Mouse (Mus musculus) spleen, adult 2 months (tissue): ENCODE measurements at regions not wholly inside any gene's neighbourhood (a gene's known extent, or its start where the extent isn't known, plus 50 kb on each side); places are given as distances from the start of the nearest gene placed in this dataset.

Experiments used
- DNase-seq, 2 experiments: peaks; one replicate each; pipeline versions ENCODE4 v3.0.0 to v3.0.0-alpha.2; 2012 to 2021; ENCODE audit warnings: low spot score in 2 of 2, low read depth in 1 of 2
- H3K27ac ChIP-seq: fragments of 200-500 bp; 2 replicates; pipeline ENCODE4 v1.5.1; 2012; ENCODE audit warnings: low read length, inconsistent platforms; ENCODE audit not compliant: insufficient read depth
- H3K27me3 ChIP-seq: fragments of 200-500 bp; 2 replicates; pipeline ENCODE4 v1.6.1; 2012; ENCODE audit warnings: mild to moderate bottlenecking, moderate library complexity, low read length, inconsistent platforms; ENCODE audit not compliant: control insufficient read depth, insufficient read depth
- H3K36me3 ChIP-seq: fragments of 200-500 bp; 2 replicates; pipeline ENCODE4 v1.6.1; 2012; ENCODE audit warnings: mild to moderate bottlenecking, low read length, inconsistent platforms; ENCODE audit not compliant: control insufficient read depth, insufficient read depth
- H3K4me1 ChIP-seq: fragments of 200-500 bp; 2 replicates; pipeline ENCODE4 v1.6.1; 2011; ENCODE audit warnings: inconsistent platforms; ENCODE audit not compliant: control insufficient read depth, insufficient read depth, insufficient read length
- H3K4me3 ChIP-seq: fragments of 200-500 bp; 2 replicates; pipeline ENCODE4 v1.5.1; 2011; ENCODE audit warnings: mild to moderate bottlenecking, inconsistent platforms; ENCODE audit not compliant: insufficient read depth, insufficient read length; ENCODE audit errors: extremely low read depth
- CTCF ChIP-seq: fragments of 200-500 bp; IDR thresholded peaks from 2 replicates; pipeline ENCODE4 v1.5.1; 2011; ENCODE audit warnings: mild to moderate bottlenecking, inconsistent platforms; ENCODE audit not compliant: insufficient read depth, insufficient read length, insufficient replicate concordance; ENCODE audit errors: extremely low read depth
- POLR2A ChIP-seq: fragments of 200-500 bp; IDR thresholded peaks from 2 replicates; pipeline ENCODE4 v1.6.1; 2011; ENCODE audit warnings: low read depth, low read length, inconsistent platforms
- WGBS: fragments of 180-500 bp; shearing (Covaris S2); methylation state at CpG from one replicate; pipeline ENCODE4 v1.1.7; 2018; 5-methylcytosine and 5-hydroxymethylcytosine counted together

GRCm38 (mm10) chr6:94814711-94815110 lies 114.8 kb upstream of the Lrig1 start:
- H3K36me3 ChIP-seq: no peaks in the 10 kb centered on the region
- H3K4me3 ChIP-seq: no peak overlapping the region
- TF ChIP-seq CTCF (no peak), POLR2A (no peak)
- no peak for DNase-seq
- H3K27me3 ChIP-seq: no peaks in the 10 kb centered on the region
- H3K27ac ChIP-seq: no peak overlapping the region
- no peaks in the 10 kb centered on the region for H3K4me1 ChIP-seq
- whole genome bisulfite sequencing: 76% methylated on average over 3 of the region's 3 CpGs

DNA sequence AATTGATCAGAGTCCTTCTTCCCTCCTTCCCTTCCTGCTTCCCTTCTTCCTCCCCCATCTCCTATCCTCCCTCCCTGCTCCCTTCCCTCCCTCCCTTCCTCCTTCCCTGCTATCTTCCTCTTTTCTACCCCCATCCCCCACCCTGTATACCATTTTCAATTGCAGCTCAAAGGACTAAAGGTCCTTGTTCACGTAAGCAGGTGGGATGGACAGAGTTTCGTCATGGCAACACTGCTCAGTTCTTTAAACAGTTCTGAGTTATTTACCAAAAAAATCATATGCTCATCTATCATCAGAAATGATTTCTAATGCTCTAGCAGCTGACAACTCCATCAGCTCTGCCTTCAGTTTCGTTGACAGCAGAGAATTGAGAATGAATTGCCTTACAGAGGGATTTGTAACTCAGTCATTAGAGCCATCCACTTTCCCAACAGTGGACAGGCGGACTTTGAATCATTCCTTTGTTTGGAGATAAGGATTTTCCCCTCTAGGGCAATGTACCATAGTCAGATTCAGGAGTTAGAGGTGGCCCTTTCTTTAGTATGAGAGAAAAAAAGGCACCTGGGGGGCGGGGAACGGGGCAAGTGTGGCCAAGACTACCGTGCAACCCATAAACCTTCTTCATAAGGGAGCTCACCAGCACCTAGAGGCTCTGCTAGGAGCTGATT lies 113.7 kb upstream of the Lrig1 start:
- TF ChIP-seq POLR2A (no peak), CTCF (no peak)
- H3K27me3 ChIP-seq: no peaks in the 10 kb centered on the region
- H3K27ac ChIP-seq: no peak overlapping the region
- no peak for DNase-seq
- no peaks in the 10 kb centered on the region for H3K4me1 ChIP-seq
- no peak overlapping the region for H3K4me3 ChIP-seq
- 73% methylated on average over 7 of the region's 7 CpGs for whole genome bisulfite sequencing
- H3K36me3 ChIP-seq: no peaks in the 10 kb centered on the region

GRCm38 (mm10) chr6:94811846-94812245 lies 111.9 kb upstream of the Lrig1 start:
- DNase-seq: no peak
- H3K4me1 ChIP-seq: no peaks in the 10 kb centered on the region
- no peaks in the 10 kb centered on the region for H3K27me3 ChIP-seq
- no peaks in the 10 kb centered on the region for H3K36me3 ChIP-seq
- no peak overlapping the region for H3K4me3 ChIP-seq
- no peak overlapping the region for H3K27ac ChIP-seq
- no peak for TF ChIP-seq POLR2A
- TF ChIP-seq CTCF: no peak
- WGBS: 60% methylated on average over 4 of the region's 4 CpGs

DNA sequence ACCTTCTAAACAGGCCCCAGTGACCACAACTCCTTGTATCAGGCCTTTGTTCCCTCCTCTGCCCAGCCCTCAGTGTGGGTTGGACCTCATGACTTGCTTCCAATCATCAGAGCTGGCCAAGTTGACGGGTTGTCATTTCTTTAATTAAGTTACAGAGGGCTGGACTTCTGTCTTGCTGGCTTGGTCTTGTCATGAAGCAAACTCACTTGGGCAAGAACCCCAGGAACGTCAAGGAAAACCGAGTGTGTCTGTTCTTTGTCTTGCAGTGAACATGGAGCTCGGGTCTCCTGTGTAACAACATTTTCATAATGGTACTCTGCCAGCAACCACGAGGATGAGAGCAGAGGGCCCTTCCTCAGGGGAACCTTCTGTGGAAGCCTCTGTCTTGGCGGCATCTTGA lies 107.3 kb upstream of the Lrig1 start:
- Histone ChIP-seq H3K4me1 (no peaks in the 10 kb centered on the region), H3K4me3 (no peak overlapping the region), H3K36me3 (no peaks in the 10 kb centered on the region), H3K27me3 (no peaks in the 10 kb centered on the region), H3K27ac (no peak overlapping the region)
- TF ChIP-seq CTCF (no peak), POLR2A (no peak)
- DNase-seq: no peak
- WGBS: 85% methylated on average over 6 of the region's 6 CpGs

DNA sequence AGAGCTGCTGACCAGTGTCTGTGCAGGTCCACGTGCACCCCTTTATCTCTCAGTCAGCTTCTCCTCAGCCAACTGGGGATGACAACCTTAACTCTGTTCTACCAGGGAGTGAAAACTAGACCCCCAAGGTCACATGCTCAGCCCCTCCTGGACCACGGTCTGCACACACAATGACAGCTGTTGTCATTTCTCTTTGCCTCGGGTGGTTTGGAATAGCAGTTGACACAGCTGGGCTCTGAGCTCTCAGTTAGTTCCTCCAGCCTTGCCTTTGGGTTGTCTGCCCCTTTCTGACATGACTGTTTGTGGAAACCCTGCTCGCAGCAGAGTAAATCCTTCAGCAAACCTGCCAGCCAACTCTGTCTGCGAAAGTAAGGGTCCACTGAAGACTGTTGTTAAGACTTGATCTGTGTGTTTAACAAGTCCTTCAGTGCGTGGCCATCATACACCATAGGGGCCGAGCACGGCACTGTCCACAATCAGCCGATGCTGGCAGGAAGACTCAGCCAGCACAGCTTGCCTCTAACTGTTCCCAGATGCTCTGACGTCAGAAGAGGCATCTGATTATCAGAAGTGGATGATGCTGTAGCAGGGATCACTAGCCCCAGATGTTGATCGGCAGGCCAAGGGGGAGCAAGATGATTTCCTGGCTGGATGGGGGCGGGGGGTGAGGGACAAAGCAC lies 106.7 kb upstream of the Lrig1 start:
- no peaks in the 10 kb centered on the region for H3K36me3 ChIP-seq
- no peaks in the 10 kb centered on the region for H3K27me3 ChIP-seq
- H3K27ac ChIP-seq: no peak overlapping the region
- WGBS: 80% methylated on average over 12 of the region's 12 CpGs
- TF ChIP-seq CTCF (no peak), POLR2A (no peak)
- no peak overlapping the region for H3K4me3 ChIP-seq
- DNase-seq: no peak
- no peaks in the 10 kb centered on the region for H3K4me1 ChIP-seq

- no peak overlapping the region for H3K4me3 ChIP-seq
- no peak overlapping the region for H3K27ac ChIP-seq
- WGBS: 62% methylated on average over 6 of the region's 6 CpGs
- H3K27me3 ChIP-seq: no peaks in the 10 kb centered on the region
- TF ChIP-seq CTCF: no peak
- no peak for TF ChIP-seq POLR2A
- H3K4me1 ChIP-seq: no peaks in the 10 kb centered on the region
- DNase-seq: no peak
- H3K36me3 ChIP-seq: no peaks in the 10 kb centered on the region
Measured at GRCm38 (mm10) chr6:94805685-94806084, 105.7 kb upstream of the Lrig1 start.

GRCm38 (mm10) chr6:94804284-94804815 lies 104.4 kb upstream of the Lrig1 start:
- no peaks in the 10 kb centered on the region for H3K4me1 ChIP-seq
- no peaks in the 10 kb centered on the region for H3K36me3 ChIP-seq
- no peak for DNase-seq
- no peak overlapping the region for H3K4me3 ChIP-seq
- WGBS: 83% methylated on average over 10 of the region's 10 CpGs
- TF ChIP-seq CTCF (no peak), POLR2A (no peak)
- no peaks in the 10 kb centered on the region for H3K27me3 ChIP-seq
- H3K27ac ChIP-seq: no peak overlapping the region
